Mouse (Mus musculus) liver, embryonic 14.5 days (tissue): ENCODE results near the gene Wnt7b.

Source experiments
- CTCF ChIP-seq: IDR thresholded peaks from 2 replicates; pipeline ENCODE4 v1.5.1; 2016; ENCODE audit warnings: antibody characterized with exemption, low read depth, control low read depth
- EP300 ChIP-seq: IDR thresholded peaks from 2 replicates; pipeline ENCODE4 v1.6.1; 2016; ENCODE audit warnings: antibody characterized with exemption, low read depth

GRCm38 (mm10) chr15:85524404-85524950, 57.8 kb downstream of the Wnt7b start:
- TF ChIP-seq CTCF (no peak), EP300 (no peak)
